Mouse (Mus musculus) MN1 (cell line): ENCODE measurements around the gene Aig1.

Source experiments
- DNase-seq: peaks from one replicate; pipeline ENCODE4 v3.0.0-alpha.2; 2016; ENCODE audit warnings: low spot score

Gene Aig1

GRCm38 (mm10) chr10:13849205-13849604 is 19.6 kb downstream of the Aig1 start:
- DNase-seq = no peak

GRCm38 (mm10) chr10:13844864-13845263 is 23.9 kb downstream of the Aig1 start:
- DNase-seq = no peak

GRCm38 (mm10) chr10:13843746-13844145 is 25.0 kb downstream of the Aig1 start:
- DNase-seq = no peak

- DNase-seq = no peak
Observed at GRCm38 (mm10) chr10:13842855-13843254, 25.9 kb downstream of the Aig1 start.

GRCm38 (mm10) chr10:13838511-13839126 is 30.2 kb downstream of the Aig1 start:
- DNase-seq = no peak

GRCm38 (mm10) chr10:13837709-13838456 is 30.9 kb downstream of the Aig1 start:
- no peak for DNase-seq

GRCm38 (mm10) chr10:13836956-13837355 is 31.8 kb downstream of the Aig1 start:
- DNase-seq = no peak

GRCm38 (mm10) chr10:13835737-13836475 is 32.9 kb downstream of the Aig1 start:
- DNase-seq = no peak

- no peak for DNase-seq
Observed at GRCm38 (mm10) chr10:13834056-13834455, 34.7 kb downstream of the Aig1 start.

- DNase-seq = no peak
Observed at GRCm38 (mm10) chr10:13833066-13833566, 35.7 kb downstream of the Aig1 start.

GRCm38 (mm10) chr10:13832546-13833033 is 36.2 kb downstream of the Aig1 start:
- no peak for DNase-seq

- DNase-seq = no peak
Observed at GRCm38 (mm10) chr10:13827150-13827549, 41.6 kb downstream of the Aig1 start.

- DNase-seq = no peak
Observed at GRCm38 (mm10) chr10:13813591-13813990, 55.2 kb downstream of the Aig1 start.

- DNase-seq = no peak
Observed at GRCm38 (mm10) chr10:13808291-13808690, 60.5 kb downstream of the Aig1 start.

- DNase-seq = no peak
Observed at GRCm38 (mm10) chr10:13806806-13807205, 62.0 kb downstream of the Aig1 start.

- no peak for DNase-seq
Observed at GRCm38 (mm10) chr10:13801296-13801695, 67.5 kb downstream of the Aig1 start.

- no peak for DNase-seq
Observed at GRCm38 (mm10) chr10:13793458-13793857, 75.3 kb downstream of the Aig1 start.

- peak; percentile 65 for DNase-seq
Observed at GRCm38 (mm10) chr10:13792788-13793187, 76.0 kb downstream of the Aig1 start.

GRCm38 (mm10) chr10:13789604-13790003 is 79.2 kb downstream of the Aig1 start:
- DNase-seq = no peak

GRCm38 (mm10) chr10:13788057-13788456 is 80.7 kb downstream of the Aig1 start:
- DNase-seq = no peak

GRCm38 (mm10) chr10:13782774-13783173 is 86.0 kb downstream of the Aig1 start:
- DNase-seq = no peak

GRCm38 (mm10) chr10:13782235-13782757 is 86.5 kb downstream of the Aig1 start:
- no peak for DNase-seq
